Mouse (Mus musculus) layer of hippocampus, postnatal 25 days (tissue): Measurements from ENCODE around the gene Chmp6. TPM values are rescaled to one million over a fixed set of nuclear protein-coding genes. Genes with fewer than 3 reads are reported as not detected.

Experiments used
- DNase-seq, 2 experiments: peaks; one replicate each; pipeline ENCODE4 v3.0.0; 2022; ENCODE audit warnings: mixed read lengths in 2 of 2, low spot score in 1 of 2; ENCODE audit errors: extremely low spot score in 1 of 2
- total RNA-seq, 2 experiments: library from RNA; stranded (reverse); gene quantifications; 2 replicates each; pipeline ENCODE4 v1.2.3; 2021

The Chmp6 gene
- total RNA-seq, 2 experiments from 2014 or later, result 38.0 to 39.7 TPM

GRCm38 (mm10) chr11:119934773-119935172 is 21.5 kb downstream of the Chmp6 start:
- DNase-seq, result no peak

- DNase-seq, result peak; percentile 48 to 80
These were observed 22.2 kb downstream of the Chmp6 start for GRCm38 (mm10) chr11:119935457-119935856.

DNA sequence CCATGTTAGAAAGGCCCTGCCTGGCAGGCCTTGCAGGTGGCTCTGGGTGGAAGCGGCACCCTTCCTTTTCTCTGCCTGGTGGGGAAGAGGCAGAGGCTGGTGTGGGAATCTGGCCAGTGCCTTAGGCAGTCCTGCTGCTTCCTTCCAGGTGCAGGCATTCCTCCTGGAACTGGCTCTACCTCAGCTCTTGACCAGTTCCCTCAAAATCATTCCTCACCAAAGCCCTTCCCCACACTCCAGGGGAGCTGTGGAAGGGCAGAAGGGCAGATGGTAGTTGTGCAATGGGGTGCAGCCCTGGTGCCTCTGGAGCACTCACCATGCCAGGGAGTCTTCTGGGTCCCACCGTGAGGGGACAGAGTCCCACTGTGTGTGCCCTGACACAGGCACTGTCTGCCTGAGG is 23.2 kb downstream of the Chmp6 start:
- no peak for DNase-seq

DNA sequence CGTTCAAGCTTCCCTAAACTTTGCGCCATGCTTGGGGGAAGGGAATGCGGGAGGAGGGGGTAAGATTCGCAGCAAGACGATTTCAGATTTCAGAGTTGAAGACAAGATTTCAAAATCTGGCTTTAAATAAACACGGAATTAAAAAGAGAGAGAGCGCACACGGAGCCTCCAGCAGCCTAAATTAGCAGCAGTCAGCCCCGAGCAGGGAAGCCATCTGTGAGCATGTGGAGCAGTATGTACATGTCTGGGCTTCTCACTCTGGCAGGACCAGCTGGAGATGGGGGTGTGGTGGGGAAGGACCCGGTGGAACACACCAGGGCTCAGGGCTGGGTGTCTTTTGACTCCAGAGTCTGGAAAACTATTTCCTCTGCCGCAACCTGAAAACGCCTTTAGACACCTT is 24.0 kb downstream of the Chmp6 start:
- peak in 1 of 2 experiments; percentile 51 for DNase-seq

GRCm38 (mm10) chr11:119937772-119938502 is 24.7 kb downstream of the Chmp6 start:
- no peak for DNase-seq

GRCm38 (mm10) chr11:119939073-119939710 is 26.0 kb downstream of the Chmp6 start:
- no peak for DNase-seq

- no peak for DNase-seq
These were observed 26.5 kb downstream of the Chmp6 start for GRCm38 (mm10) chr11:119939711-119940106.

- no peak for DNase-seq
These were observed 26.9 kb downstream of the Chmp6 start for GRCm38 (mm10) chr11:119940142-119940541.

- DNase-seq, result no peak
These were observed 28.6 kb downstream of the Chmp6 start for GRCm38 (mm10) chr11:119941794-119942193.

GRCm38 (mm10) chr11:119942201-119942726 is 29.0 kb downstream of the Chmp6 start:
- peak in 1 of 2 experiments; percentile 33 for DNase-seq

- peak; percentile 95 for DNase-seq
These were observed 29.6 kb downstream of the Chmp6 start, which contains the start of gene Baiap2 for GRCm38 (mm10) chr11:119942727-119943427. Gene Baiap2, plus strand, starts transcription at chr11:119942763.

GRCm38 (mm10) chr11:119943428-119943988 is 30.3 kb downstream of the Chmp6 start:
- peak in 1 of 2 experiments; percentile 36 for DNase-seq

DNA sequence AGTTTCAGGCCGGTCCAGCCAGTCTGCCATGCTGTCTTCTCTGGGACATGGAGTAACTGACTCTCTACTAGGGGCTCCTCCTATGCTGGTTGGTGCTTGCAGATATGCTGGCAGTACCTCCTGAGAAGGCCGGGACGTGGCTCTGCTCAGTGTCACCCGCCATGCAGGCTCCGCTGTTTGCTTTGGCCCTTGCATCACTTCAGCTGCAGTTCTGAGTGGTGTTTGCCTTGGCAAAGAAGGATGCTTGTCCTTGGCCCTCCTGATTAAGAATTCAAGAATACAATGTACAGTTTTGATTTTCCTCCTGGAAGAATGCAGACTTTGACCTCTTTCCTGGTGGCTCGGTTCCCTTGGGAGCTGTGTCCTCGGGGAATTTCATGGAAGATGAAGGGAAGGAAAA is 32.1 kb downstream of the Chmp6 start:
- DNase-seq, result no peak

DNA sequence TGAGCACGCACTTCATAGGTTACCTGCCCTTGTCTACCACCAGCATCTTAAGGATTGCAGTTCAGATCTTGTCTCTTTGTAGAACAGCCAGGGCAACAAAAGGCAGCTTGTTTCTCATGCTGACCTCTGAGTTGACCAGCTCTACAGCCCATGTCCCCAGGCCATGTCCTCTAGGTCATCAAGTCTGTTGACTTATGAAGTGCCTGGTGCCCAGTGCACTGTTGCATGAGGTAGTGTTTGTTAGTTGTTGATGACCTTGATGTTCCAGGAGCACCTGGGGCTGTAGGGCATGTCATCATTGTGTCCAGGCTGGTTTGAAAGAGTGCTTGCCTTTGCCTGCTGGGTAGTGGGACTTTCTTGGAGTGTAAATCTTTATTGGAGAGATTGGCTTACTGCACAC is 34.2 kb downstream of the Chmp6 start:
- no peak for DNase-seq

GRCm38 (mm10) chr11:119947897-119948296 is 34.7 kb downstream of the Chmp6 start:
- no peak for DNase-seq

GRCm38 (mm10) chr11:119948305-119948704 is 35.1 kb downstream of the Chmp6 start:
- DNase-seq, result no peak

DNA sequence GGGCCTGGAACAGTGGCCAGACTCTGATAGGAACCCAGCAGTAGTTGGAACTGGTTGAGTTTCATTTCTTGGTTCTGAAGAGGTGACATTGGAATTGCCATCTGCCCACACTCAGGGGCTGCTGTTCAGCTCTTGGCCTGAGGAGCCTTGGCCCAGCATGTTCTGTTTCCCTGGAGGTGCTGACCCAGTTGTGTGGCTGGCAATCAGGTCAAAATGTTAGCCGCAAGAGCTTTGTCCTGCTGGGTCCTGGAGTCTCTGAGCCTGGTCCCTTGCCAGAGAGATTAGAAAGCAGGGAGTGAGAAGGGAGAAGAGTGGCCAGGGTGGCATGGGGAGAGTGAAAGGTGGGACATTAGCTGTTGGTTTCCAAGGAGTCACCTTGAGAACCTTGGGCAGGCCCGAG is 35.6 kb downstream of the Chmp6 start:
- DNase-seq, result no peak

- DNase-seq, result no peak
These were observed 37.3 kb downstream of the Chmp6 start for GRCm38 (mm10) chr11:119950535-119950934.

DNA sequence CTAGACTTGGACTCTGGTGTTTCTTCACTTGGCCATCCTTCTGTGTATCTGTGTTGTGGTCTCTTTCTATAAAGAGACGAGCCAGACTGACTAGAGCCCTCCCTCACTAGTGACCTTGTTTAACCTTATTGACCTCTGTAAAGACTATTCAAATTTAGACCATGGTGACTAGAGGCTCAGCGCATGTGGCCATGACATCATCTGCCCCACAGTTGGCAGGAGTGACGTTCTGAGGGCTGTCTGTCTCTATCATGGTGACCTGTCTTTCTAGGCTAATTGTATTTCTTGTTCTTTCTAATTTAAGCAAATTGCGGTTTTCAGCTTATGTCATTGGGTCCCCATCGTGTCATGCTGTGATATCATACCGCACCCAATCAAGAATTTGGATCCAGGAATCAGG is 38.1 kb downstream of the Chmp6 start:
- no peak for DNase-seq

DNA sequence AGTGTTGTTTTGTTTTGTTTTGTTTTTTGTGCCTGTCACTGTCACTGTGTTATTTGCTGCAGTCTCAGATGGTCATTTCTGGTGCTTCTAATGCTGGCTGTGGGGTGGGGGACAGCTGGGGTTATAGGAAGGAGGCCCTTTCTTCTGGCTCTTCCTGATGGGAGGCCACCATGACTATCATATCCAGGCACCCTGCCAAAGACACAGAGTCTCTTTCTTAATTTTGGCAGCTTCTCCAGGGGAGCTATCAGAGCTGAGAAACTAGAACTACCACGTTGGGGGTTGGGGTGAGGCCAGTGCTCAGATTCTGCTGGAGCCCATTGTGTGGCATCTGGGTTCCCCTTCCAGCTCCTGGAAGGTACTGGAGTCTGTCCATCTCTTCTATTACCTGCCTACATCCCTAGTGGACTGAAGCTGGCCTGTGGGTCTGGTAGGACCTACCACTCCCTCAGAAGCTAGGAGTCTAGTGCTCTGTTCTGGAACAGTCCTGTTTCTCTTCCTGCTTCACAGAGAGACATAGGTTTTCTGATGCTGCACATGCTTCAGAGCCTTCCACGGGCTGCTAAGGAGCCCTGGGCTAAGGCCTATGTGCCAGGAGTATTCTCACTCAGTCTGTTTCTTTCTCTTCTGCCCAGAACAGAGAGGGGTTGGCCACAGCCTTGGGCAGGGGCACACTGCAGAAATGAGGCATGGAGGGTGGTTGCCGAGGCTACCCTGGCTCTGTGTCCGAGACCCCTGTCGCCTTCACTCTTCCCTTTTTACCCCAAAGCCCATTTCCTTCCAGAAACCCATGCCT is 39.4 kb downstream of the Chmp6 start:
- no peak for DNase-seq
